Mouse (Mus musculus) bone marrow, adult 2 months (tissue): ENCODE data around the gene BC037034. TPM values are rescaled to one million over a fixed set of nuclear protein-coding genes. Genes with fewer than 3 reads are reported as not detected.
A peak's percentile ranks its signal among the peaks of the same experiment; 100 is the strongest.
"Not testable (repeated sequence)": the region's sequence is repeated elsewhere in the genome, so short reads cannot be mapped to it uniquely, and the experiment has no call there.

ENCODE experiments used
- H3K27ac ChIP-seq: fragments of 200-500 bp; 2 replicates; pipeline ENCODE4 v1.5.1; 2012; ENCODE audit warnings: low read depth, mild to moderate bottlenecking, control low read depth, inconsistent platforms, low read length; ENCODE audit not compliant: control insufficient read depth, poor library complexity, insufficient read depth
- H3K4me1 ChIP-seq: fragments of 200-500 bp; 2 replicates; pipeline ENCODE4 v1.6.1; 2011; ENCODE audit warnings: low read length; ENCODE audit not compliant: control insufficient read depth, insufficient read depth
- H3K4me3 ChIP-seq: fragments of 200-500 bp; replicated peaks from 2 replicates; pipeline ENCODE3; 2011; ENCODE audit warnings: mild to moderate bottlenecking, low read depth, low read length, control low read depth; ENCODE audit not compliant: control insufficient read depth
- CTCF ChIP-seq: fragments of 200-500 bp; IDR thresholded peaks from 2 replicates; pipeline ENCODE4 v1.5.1; 2011; ENCODE audit warnings: low read length, control low read depth; ENCODE audit not compliant: control insufficient read depth, insufficient read depth
- POLR2A ChIP-seq: fragments of 200-500 bp; IDR thresholded peaks from 2 replicates; pipeline ENCODE4 v1.6.1; 2011; ENCODE audit warnings: low read depth, mild to moderate bottlenecking, control low read depth, low read length, borderline replicate concordance; ENCODE audit not compliant: control insufficient read depth
- WGBS: fragments of 180-500 bp; shearing (Covaris S2); methylation state at CpG from one replicate; pipeline ENCODE4 v1.1.7; 2018; 5-methylcytosine and 5-hydroxymethylcytosine counted together
- polyA plus RNA-seq: library from polyadenylated mRNA; stranded (reverse); fragments of >200 nt; gene quantifications from 2 replicates; pipeline ENCODE4 v1.2.4, GENCODE M21; 2011; ENCODE audit warnings: low replicate concordance; ENCODE audit not compliant: missing spikeins, insufficient read depth, insufficient read length

The BC037034 gene
- polyA plus RNA-seq, 1 experiment: 151 TPM

DNA sequence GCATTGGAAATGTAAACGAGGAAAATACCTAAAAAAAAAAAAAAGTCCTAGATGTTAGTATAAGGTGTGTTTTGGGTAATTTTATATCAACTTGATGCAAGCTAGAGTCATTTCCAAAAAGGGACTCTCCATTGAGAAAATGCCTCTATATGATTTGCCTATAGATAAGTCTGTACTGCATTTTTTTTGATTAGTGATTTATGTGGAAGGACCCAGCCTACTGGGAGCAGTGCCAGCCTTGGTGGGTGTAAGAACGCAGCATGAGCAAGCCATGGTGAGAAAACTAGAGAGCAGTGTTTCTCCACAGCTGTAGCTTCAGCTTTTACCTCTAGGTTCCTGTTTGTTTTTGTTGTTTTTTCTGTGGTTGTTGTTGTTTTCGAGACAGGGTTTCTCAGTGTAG is 40.5 kb downstream of the BC037034 start:
- WGBS: 11% methylated on average over 3 of the region's 3 CpGs
- Histone ChIP-seq H3K4me1 (peaks cover 1% of the 10 kb centered on the region; the same call in 1 of the 2 replicates), H3K4me3 (no peak overlapping the region), H3K27ac (no peak overlapping the region)
- TF ChIP-seq POLR2A (no peak), CTCF (no peak)

- Histone ChIP-seq H3K27ac (no peak overlapping the region), H3K4me3 (no peak overlapping the region), H3K4me1 (peaks cover 1% of the 10 kb centered on the region; the same call in 1 of the 2 replicates)
- no peak for TF ChIP-seq POLR2A
- TF ChIP-seq CTCF: peak; percentile 94
- 13% methylated on average over 4 of the region's 4 CpGs for WGBS
These were observed 41.7 kb downstream of the BC037034 start for GRCm38 (mm10) chr5:138222111-138222510.

DNA sequence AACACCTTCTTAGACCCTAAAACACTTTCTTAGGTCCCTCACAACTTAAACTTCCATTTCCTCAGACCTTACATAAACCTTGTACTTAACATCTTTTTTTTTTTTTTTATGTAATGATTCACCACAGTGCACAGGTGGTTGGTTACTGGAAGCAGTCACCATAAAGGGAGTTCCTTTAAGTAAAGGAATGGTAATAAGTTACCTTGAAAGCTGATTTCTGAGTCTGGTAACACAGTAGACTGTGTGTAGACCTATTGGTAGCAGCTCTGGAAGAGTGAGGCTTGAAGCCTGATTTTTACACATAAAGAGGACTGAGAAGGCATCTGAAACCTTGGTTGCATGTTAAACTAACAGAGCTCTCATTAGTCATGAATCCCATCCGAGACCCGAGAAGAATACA is 44.0 kb downstream of the BC037034 start:
- no peak for TF ChIP-seq CTCF
- no peak for TF ChIP-seq POLR2A
- H3K4me3 ChIP-seq: no peak overlapping the region
- WGBS: 59% methylated on average over 2 of the region's 2 CpGs
- no peaks in the 10 kb centered on the region; the same call in 1 of the 2 replicates for H3K4me1 ChIP-seq
- no peak overlapping the region for H3K27ac ChIP-seq

- not testable (repeated sequence) for H3K27ac ChIP-seq, H3K4me1 ChIP-seq, H3K4me3 ChIP-seq
- 91% methylated on average over 13 of the region's 13 CpGs for WGBS
These were observed 47.2 kb downstream of the BC037034 start for GRCm38 (mm10) chr5:138216632-138217031.

Other genes with a start within 250 kb of the BC037034 start
- gene Smok3a, start 242.8 kb downstream of the BC037034 start, polyA plus RNA-seq: not detected in 2 replicates
- gene Smok3b, start 242.6 kb downstream of the BC037034 start, polyA plus RNA-seq: not detected in 2 replicates
- gene Smok3c, start 210.8 kb downstream of the BC037034 start, polyA plus RNA-seq: not detected in 2 replicates
- gene Zkscan1, start 178.9 kb downstream of the BC037034 start, polyA plus RNA-seq: 6.0 and 9.0 TPM in 2 replicates
- 4.3 and 6.5 TPM in 2 replicates for gene Zscan21, start 147.1 kb downstream of the BC037034 start, polyA plus RNA-seq
- gene Zfp113, start 108.3 kb downstream of the BC037034 start, polyA plus RNA-seq: 2.2 and 2.7 TPM in 2 replicates
- 36.0 and 72.4 TPM in 2 replicates for gene Cops6, start 103.0 kb downstream of the BC037034 start, polyA plus RNA-seq
- 24.8 and 37.2 TPM in 2 replicates for gene Ap4m1, start 92.0 kb downstream of the BC037034 start, polyA plus RNA-seq
- 198 and 236 TPM in 2 replicates for gene Mcm7, start 91.6 kb downstream of the BC037034 start, polyA plus RNA-seq
- 13.2 and 31.0 TPM in 2 replicates for gene Taf6, start 76.6 kb downstream of the BC037034 start, polyA plus RNA-seq
- 14.1 and 19.6 TPM in 2 replicates for gene Cnpy4, start 76.5 kb downstream of the BC037034 start, polyA plus RNA-seq
- gene Mblac1, start 69.7 kb downstream of the BC037034 start, polyA plus RNA-seq: 0.99 and 2.3 TPM in 2 replicates
- gene Nxpe5, start 38.1 kb downstream of the BC037034 start, polyA plus RNA-seq: 0.74 TPM in 1 of 2 replicates, not detected in the other
- 69.8 and 167 TPM in 2 replicates for gene Lamtor4, start 8.6 kb downstream of the BC037034 start, polyA plus RNA-seq
- not detected in 2 replicates for gene Gal3st4, start 8.8 kb upstream of the BC037034 start, polyA plus RNA-seq
- gene Gm43720, start 15.9 kb upstream of the BC037034 start, polyA plus RNA-seq: 0.25 TPM in 1 of 2 replicates, not detected in the other
- gene Gpc2, start 16.0 kb upstream of the BC037034 start, polyA plus RNA-seq: 4.0 and 8.4 TPM in 2 replicates
- 12.4 and 13.5 TPM in 2 replicates for gene Stag3, start 16.2 kb upstream of the BC037034 start, polyA plus RNA-seq
- gene Pvrig, start 77.9 kb upstream of the BC037034 start, polyA plus RNA-seq: not detected in 2 replicates
- gene Zfp157, start 177.4 kb upstream of the BC037034 start, polyA plus RNA-seq: 2.2 and 8.5 TPM in 2 replicates